Mouse (Mus musculus) myocyte (in vitro differentiated cells): Measurements from ENCODE around the gene 4921524J17Rik. TPM values are rescaled to one million over a fixed set of nuclear protein-coding genes. Genes with fewer than 3 reads are reported as not detected.
A peak's percentile ranks its signal among the peaks of the same experiment; 100 is the strongest.

ENCODE experiments used
- H3K27me3 ChIP-seq: one replicate; pipeline ENCODE4 v1.6.1; 2011; ENCODE audit not compliant: control insufficient read depth, insufficient read depth, insufficient read length
- H3K36me3 ChIP-seq: one replicate; pipeline ENCODE4 v1.6.1; 2011; ENCODE audit not compliant: control insufficient read depth, insufficient read depth
- H3K4me2 ChIP-seq: one replicate; pipeline ENCODE4 v1.6.1; 2011; ENCODE audit warnings: low read depth, control low read depth
- H3K4me3 ChIP-seq: one replicate; pipeline ENCODE4 v1.5.1; 2011; ENCODE audit warnings: mild to moderate bottlenecking, control low read depth, moderate library complexity
- H3K79me2 ChIP-seq: one replicate; pipeline ENCODE4 v1.6.1; 2011; ENCODE audit not compliant: control insufficient read depth, insufficient read depth
- H3ac ChIP-seq: one replicate; pipeline ENCODE4 v1.6.1; 2011; ENCODE audit not compliant: control insufficient read depth, insufficient read length
- CEBPB ChIP-seq: IDR thresholded peaks from 2 replicates; pipeline ENCODE4 v1.6.1; 2011; ENCODE audit warnings: mild to moderate bottlenecking, moderate library complexity; ENCODE audit not compliant: poor library complexity, insufficient read depth, severe bottlenecking
- E2F4 ChIP-seq: IDR thresholded peaks from one replicate; pipeline ENCODE4 v1.6.1; 2011; ENCODE audit warnings: mild to moderate bottlenecking, control low read depth, moderate library complexity; ENCODE audit not compliant: insufficient read depth
- MAX ChIP-seq: IDR thresholded peaks from one replicate; pipeline ENCODE4 v1.6.1; 2011; ENCODE audit warnings: low read depth, mild to moderate bottlenecking, control low read depth
- MYOD1 ChIP-seq, 3 experiments: IDR thresholded peaks; one replicate each; pipeline ENCODE4 v1.6.1; 2011; ENCODE audit warnings: control low read depth in 2 of 3, low read depth in 2 of 3, mild to moderate bottlenecking in 2 of 3, moderate library complexity in 1 of 3; ENCODE audit not compliant: insufficient read length in 2 of 3, control insufficient read depth in 1 of 3
- MYOG ChIP-seq, 3 experiments: IDR thresholded peaks; one replicate each; pipeline ENCODE4 v1.6.1; 2011; ENCODE audit warnings: control low read depth in 2 of 3, low read depth in 2 of 3, mild to moderate bottlenecking in 2 of 3; ENCODE audit not compliant: insufficient read length in 2 of 3, control insufficient read depth in 1 of 3, insufficient read depth in 1 of 3
- POLR2A ChIP-seq: IDR thresholded peaks from one replicate; pipeline ENCODE4 v1.6.1; 2011; ENCODE audit warnings: low read depth, mild to moderate bottlenecking, control low read depth, moderate library complexity; ENCODE audit not compliant: insufficient read length
- POLR2AphosphoS2 ChIP-seq: IDR thresholded peaks from one replicate; pipeline ENCODE4 v1.6.1; 2011; ENCODE audit warnings: low read depth, control low read depth; ENCODE audit not compliant: insufficient read length
- REST ChIP-seq: IDR thresholded peaks from one replicate; pipeline ENCODE4 v1.6.1; 2011; ENCODE audit warnings: mild to moderate bottlenecking, control low read depth, moderate library complexity; ENCODE audit not compliant: insufficient read depth, insufficient read length
- SRF ChIP-seq: IDR thresholded peaks from one replicate; pipeline ENCODE4 v1.6.1; 2011; ENCODE audit warnings: low read depth; ENCODE audit not compliant: control insufficient read depth, insufficient read length
- TCF12 ChIP-seq: IDR thresholded peaks from one replicate; pipeline ENCODE4 v1.6.1; 2011; ENCODE audit warnings: mild to moderate bottlenecking, control low read depth; ENCODE audit not compliant: poor library complexity, insufficient read depth, severe bottlenecking
- TCF3 ChIP-seq: IDR thresholded peaks from one replicate; pipeline ENCODE4 v1.6.1; 2011; ENCODE audit warnings: low read depth, control low read depth; ENCODE audit not compliant: insufficient read length
- USF1 ChIP-seq: IDR thresholded peaks from one replicate; pipeline ENCODE4 v1.6.1; 2011; ENCODE audit warnings: low read depth, mild to moderate bottlenecking, control low read depth, moderate library complexity
- polyA plus RNA-seq: library from polyadenylated mRNA; unstranded; fragments of >200 nt; fragmentation: generic; extraction: Trizol; gene quantifications from one replicate; pipeline ENCODE4 v1.2.1, GENCODE M21; 2012; ENCODE audit warnings: missing spikeins

Gene 4921524J17Rik
- polyA plus RNA-seq, 1 experiment, result 12.3 TPM

DNA sequence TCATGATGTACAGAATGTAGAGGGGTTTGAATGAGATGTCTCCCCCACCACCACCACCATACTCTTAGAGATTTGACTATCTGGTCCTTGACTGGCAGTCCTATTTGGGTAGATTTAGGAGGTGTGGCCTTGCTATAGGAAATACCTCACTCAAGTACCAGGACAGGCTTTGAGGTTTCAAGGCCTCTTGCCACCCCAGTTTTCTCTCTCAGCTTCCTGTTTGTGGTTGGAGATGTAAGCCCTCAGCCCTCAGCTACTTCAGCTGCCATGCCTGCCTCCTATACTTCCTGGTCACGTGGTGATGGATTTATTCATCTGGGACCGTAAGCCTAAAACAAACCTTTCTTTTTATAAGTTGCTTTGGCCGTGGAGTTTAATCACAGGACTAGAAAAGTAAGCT lies 17.7 kb upstream of the 4921524J17Rik start:
- Histone ChIP-seq H3K79me2 (no peaks in the 10 kb centered on the region), H3K36me3 (no peaks in the 10 kb centered on the region), H3K27me3 (peaks cover 5% of the 10 kb centered on the region), H3K4me3 (no peak overlapping the region), H3K4me2 (no peak overlapping the region), H3ac (no peak overlapping the region)
- no peak for TF ChIP-seq CEBPB
- TF ChIP-seq USF1, result peak; percentile 18
- TF ChIP-seq SRF, result no peak

DNA sequence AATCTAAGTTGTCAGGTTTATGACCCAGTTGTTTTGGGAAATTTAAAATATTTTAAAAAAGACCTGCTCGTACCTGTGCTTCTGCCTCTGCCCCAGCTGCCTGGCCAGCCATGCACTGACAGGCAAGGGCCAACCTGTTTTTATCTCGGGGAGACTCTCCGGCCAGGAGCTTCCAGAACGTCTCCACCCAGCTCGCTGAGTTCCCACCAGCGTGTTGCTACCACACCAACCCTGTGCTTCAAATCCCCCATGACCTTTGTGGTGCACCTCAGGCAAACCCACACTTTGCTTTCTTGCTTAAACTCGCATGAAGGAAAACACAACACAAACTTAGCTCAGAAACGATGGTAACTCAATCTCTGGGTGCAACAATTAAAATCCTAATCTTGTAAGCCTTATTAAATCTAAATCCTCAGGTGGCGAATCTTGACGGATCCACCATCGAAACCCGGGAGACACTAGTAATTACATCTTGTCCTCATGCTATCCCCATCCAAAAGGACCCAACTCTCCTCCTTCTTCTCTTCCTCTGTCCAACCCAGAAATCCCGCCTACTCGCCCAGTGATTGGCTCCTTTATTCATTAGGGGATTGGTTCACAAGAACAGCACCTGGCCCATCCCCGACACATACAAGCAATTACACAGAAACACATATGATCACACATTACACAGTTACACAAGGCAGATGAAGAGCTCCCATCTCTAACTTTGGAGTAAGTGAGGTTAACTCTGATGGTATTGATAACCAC lies 13.5 kb upstream of the 4921524J17Rik start:
- no peaks in the 10 kb centered on the region for H3K36me3 ChIP-seq
- H3K27me3 ChIP-seq, result no peaks in the 10 kb centered on the region
- no peak overlapping the region for H3ac ChIP-seq
- no peaks in the 10 kb centered on the region for H3K79me2 ChIP-seq
- no peak overlapping the region for H3K4me3 ChIP-seq
- TF ChIP-seq REST, result no peak
- TF ChIP-seq CEBPB, result no peak
- TF ChIP-seq TCF12, result no peak
- no peak for TF ChIP-seq TCF3
- TF ChIP-seq USF1, result no peak
- TF ChIP-seq SRF, result no peak
- no peak for TF ChIP-seq MAX
- no peak for TF ChIP-seq E2F4
- TF ChIP-seq POLR2AphosphoS2, result no peak
- no peak for TF ChIP-seq POLR2A
- no peak for TF ChIP-seq MYOG (IDR thresholded peaks at IDR 0.05; ENCODE audit: control insufficient read depth in 1 of 3, insufficient read depth in 1 of 3, insufficient read length in 2 of 3, low read depth in 2 of 3)
- TF ChIP-seq MYOD1 (IDR thresholded peaks at IDR 0.05; ENCODE audit: control insufficient read depth in 1 of 3, insufficient read length in 2 of 3, low read depth in 2 of 3), result no peak
- H3K4me2 ChIP-seq, result no peak overlapping the region

DNA sequence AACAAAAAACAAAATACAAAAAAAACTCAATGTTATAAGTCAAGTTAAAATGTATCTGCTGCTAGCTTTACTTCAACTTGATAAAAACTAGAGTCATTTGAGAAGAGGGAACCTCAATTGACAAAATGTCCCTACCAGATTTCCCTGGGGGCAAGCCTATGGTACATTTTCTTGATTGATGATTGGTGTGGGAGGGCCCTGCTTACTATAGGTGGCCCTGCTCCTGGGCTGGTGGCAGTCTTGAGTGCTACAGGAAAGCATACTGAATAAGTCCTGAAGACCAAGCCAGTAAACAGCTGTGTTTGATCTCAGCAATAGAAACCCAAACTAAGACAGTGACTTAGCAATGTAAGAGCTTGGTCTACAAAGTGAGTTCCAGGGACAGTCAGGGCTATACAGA lies 11.5 kb upstream of the 4921524J17Rik start:
- no peaks in the 10 kb centered on the region for H3K79me2 ChIP-seq
- H3K27me3 ChIP-seq, result no peaks in the 10 kb centered on the region
- H3K36me3 ChIP-seq, result no peaks in the 10 kb centered on the region
- no peak overlapping the region for H3K4me3 ChIP-seq
- TF ChIP-seq REST (no peak), E2F4 (no peak), TCF12 (no peak), POLR2AphosphoS2 (no peak), SRF (no peak), MAX (no peak)
- no peak overlapping the region for H3ac ChIP-seq
- H3K4me2 ChIP-seq, result no peak overlapping the region

- H3K79me2 ChIP-seq, result no peaks in the 10 kb centered on the region
- no peak overlapping the region for H3ac ChIP-seq
- TF ChIP-seq MAX, result no peak
- no peak for TF ChIP-seq TCF3
- TF ChIP-seq SRF, result no peak
- TF ChIP-seq POLR2AphosphoS2, result no peak
- TF ChIP-seq REST, result no peak
- TF ChIP-seq USF1, result no peak
- TF ChIP-seq POLR2A, result no peak
- TF ChIP-seq MYOD1 (IDR thresholded peaks at IDR 0.05; ENCODE audit: control insufficient read depth in 1 of 3, insufficient read length in 2 of 3, low read depth in 2 of 3), result no peak
- TF ChIP-seq CEBPB, result no peak
- TF ChIP-seq E2F4, result no peak
- no peak for TF ChIP-seq TCF12
- no peak for TF ChIP-seq MYOG (IDR thresholded peaks at IDR 0.05; ENCODE audit: control insufficient read depth in 1 of 3, insufficient read depth in 1 of 3, insufficient read length in 2 of 3, low read depth in 2 of 3)
- H3K4me3 ChIP-seq, result no peak overlapping the region
- H3K27me3 ChIP-seq, result no peaks in the 10 kb centered on the region
- H3K36me3 ChIP-seq, result no peaks in the 10 kb centered on the region
- H3K4me2 ChIP-seq, result no peak overlapping the region
Measured at GRCm38 (mm10) chr8:85441564-85441963, 8.9 kb upstream of the 4921524J17Rik start.

DNA sequence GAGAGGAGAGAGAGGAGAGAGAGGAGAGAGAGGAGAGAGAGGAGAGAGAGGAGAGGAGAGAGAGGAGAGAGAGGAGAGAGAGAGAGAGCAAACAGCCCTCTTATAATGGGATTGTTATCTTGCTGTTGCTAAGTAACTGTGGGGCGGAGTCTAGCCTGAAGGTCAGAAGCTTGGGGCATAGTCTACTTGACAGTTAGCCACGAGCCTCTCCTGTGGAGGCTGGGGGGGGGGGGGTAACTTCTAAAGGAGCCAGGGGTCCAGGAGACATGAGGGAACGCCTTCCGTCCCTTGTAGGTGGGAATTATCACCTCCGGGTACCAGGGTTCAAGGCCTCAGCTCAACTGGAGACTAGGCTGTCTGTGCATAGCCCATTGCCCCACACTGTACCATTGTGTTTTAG lies 3.1 kb upstream of the 4921524J17Rik start:
- Histone ChIP-seq H3ac (no peak overlapping the region), H3K36me3 (no peaks in the 10 kb centered on the region), H3K27me3 (no peaks in the 10 kb centered on the region), H3K4me2 (no peak overlapping the region), H3K4me3 (no peak overlapping the region), H3K79me2 (peaks cover 16% of the 10 kb centered on the region)
- TF ChIP-seq MAX (no peak), REST (no peak), USF1 (no peak), SRF (no peak), E2F4 (no peak), POLR2A (no peak)
